Mouse (Mus musculus): ENCODE data around the gene Cttnbp2.

The Cttnbp2 gene

GRCm38 (mm10) chr6:18467777-18468176 is 46.9 kb downstream of the Cttnbp2 start:
- in situ Hi-C loops (cut with MboI): no loop called here

DNA sequence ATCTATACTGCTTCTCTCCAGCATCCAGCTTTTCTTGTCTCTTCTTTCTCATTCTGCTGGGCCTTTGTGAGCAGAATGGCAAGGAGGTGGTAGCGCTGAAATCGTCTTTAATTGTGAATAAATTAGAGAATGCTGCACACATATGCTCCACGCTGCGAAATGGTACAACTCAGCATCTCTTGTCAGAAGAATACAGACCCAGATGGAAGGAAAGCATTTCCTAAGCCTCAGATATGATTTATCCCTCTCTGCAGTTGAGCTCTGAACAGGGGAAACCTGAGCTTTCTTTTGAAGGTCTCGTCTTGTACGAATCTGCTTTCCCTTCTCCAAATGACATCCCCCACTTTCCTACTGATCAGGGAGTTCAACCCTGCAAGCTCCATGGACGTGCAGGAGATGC is 48.4 kb downstream of the Cttnbp2 start:
- in situ Hi-C loops (cut with MboI): no loop called here

DNA sequence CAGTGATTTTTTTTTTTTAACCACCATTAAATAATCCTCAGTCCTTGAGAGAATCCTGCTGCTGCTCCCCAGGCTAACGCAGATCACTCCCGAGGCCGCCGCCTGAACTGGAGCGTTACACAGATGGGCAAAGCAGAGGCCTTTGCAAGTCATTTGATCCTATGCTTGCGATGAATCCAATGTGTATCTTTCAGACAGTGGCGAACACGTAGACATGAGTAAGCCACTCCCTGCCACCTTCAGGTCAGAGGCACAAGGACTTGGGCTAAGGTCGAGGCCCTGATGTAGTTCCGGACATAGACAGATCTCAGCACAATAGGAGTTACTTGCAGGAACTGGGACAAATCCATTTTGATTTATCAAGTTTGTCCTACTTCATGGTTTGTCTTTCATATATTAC is 49.0 kb downstream of the Cttnbp2 start:
- in situ Hi-C loops (cut with MboI): no loop called here

- in situ Hi-C loops (cut with MboI): no loop called here
Observed at GRCm38 (mm10) chr6:18459657-18460056, 55.0 kb downstream of the Cttnbp2 start.

DNA sequence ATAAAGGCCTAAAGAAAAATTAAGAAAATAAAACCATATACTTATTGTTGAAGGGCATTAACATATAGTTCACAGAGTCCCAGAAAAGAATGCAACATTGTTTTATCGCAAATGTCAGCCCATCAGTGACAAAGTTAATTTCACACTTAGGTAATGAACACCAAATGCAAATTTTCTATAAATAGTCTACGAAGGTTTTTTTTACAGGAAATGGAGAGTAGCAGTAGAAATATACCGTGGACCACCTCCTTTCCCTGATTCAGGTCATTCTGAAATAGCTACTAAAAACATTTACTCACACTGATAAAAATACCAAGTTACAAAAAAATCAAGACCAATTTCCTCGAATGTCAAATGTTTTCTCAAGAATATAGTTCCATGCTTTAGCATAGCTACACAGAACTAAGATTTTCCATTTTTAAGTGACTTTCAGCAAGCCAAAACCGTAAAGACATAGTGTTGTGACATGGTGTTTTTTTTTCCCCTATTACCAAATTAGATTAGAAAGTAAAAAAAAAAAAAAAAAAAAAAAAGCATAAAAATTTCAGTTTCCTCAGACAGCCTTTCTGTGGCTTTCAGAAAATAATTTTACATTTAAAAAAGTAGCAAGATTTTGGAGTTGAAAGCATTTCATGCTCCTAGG is 64.0 kb downstream of the Cttnbp2 start:
- in situ Hi-C loops (cut with MboI): no loop called here

GRCm38 (mm10) chr6:18448078-18448477 is 66.6 kb downstream of the Cttnbp2 start:
- in situ Hi-C loops (cut with MboI): no loop called here

DNA sequence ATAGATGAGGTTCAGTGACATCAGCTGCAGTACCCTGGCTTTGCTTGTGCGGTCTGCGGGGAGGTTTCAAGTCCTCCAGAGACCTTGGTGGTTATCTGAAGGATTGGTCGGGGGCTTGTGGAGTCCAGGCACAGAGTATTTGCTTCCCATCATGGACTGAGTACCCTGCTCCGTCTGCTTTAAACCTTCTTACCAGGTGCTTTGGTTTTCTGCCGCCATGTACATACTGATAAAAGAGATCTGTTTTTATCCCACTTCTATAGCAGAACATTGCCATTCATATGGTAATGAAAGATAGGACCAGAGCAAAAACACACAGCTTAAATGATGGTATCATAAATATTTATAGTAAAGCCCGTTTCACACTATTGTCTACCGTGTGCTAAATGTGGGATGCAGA is 67.7 kb downstream of the Cttnbp2 start:
- in situ Hi-C loops (cut with MboI): no loop called here

DNA sequence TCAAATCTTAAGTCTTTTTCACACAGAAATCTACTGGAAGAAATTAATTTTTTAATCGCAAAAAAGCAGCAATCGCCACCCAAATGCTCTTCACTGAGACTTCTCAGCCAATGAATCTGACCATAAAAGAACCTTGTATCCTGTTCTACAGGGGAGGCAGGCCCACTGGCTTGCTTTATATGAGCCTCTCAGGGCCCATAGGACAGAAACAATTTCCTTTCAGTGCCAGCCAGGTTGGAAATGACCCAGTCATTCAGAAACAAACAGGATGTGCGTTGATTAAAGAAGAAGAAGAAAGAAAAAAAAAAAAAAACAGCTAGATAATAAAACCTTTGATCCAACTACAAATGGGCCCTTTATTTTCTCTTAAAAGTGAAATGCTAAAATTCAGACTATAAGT is 68.3 kb downstream of the Cttnbp2 start:
- in situ Hi-C loops (cut with MboI): no loop called here

DNA sequence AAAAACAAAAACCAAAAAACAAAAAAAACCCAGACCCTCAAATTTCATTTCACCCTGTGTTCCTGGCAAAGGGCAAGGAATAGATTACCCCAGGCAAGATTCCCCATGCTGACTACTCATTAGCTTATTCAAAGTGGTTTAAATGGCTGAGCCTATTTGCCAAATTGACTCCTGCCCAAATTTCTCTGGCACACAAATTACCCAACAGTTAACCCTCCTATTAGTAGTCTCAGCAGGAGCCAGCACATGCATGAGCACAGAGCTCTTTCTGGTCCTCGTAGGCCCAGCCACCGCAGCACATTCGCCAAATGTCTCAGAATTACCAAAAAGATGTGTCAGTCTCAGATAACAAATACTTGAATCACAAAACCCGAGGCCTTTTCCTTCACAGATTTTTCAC is 68.9 kb downstream of the Cttnbp2 start:
- in situ Hi-C loops (cut with MboI): no loop called here

DNA sequence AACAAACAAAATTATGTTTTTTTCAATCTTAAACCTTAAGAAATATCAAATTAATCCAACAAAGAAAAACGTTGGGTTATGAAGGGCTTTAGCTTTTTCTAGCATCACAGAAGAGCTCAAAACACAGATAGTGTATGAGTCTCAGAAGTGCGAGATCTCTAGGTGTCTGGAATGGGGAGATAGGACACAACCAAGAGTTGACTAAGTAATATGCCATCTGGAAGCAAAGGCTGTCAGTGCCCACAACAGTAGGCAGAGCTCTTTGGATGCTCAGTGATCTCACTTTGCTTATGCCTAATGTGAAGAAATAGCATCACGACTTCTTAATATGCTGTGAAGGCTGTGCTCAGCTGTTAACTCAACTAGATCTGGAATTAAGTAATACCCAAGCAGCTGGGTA is 72.3 kb downstream of the Cttnbp2 start:
- in situ Hi-C loops (cut with MboI): no loop called here

GRCm38 (mm10) chr6:18440918-18441532 is 73.6 kb downstream of the Cttnbp2 start:
- in situ Hi-C loops (cut with MboI): no loop called here

GRCm38 (mm10) chr6:18436127-18436812 is 78.4 kb downstream of the Cttnbp2 start:
- in situ Hi-C loops (cut with MboI): no loop called here

- in situ Hi-C loops (cut with MboI): no loop called here
Observed at GRCm38 (mm10) chr6:18434828-18435531, 79.7 kb downstream of the Cttnbp2 start.

DNA sequence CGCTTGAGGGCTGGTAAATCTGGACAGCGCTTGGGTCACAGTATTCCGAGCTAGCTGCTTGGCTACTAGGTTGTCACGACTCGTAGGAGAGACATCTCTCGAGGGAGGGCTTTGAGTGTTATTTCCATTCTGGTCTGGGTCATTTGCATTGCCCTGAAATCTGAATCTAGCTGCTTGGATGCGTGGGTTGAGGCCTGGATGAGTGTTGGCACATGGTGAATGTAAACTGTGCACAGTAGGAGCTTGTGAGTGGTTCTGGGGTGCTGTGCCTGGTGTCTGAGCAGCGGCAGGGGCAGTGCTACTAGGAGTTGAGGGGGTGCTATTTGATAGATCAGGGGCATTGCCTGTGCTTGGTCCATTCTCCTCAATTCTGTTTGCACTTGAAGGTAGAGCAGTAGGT is 80.3 kb downstream of the Cttnbp2 start:
- in situ Hi-C loops (cut with MboI): no loop called here

DNA sequence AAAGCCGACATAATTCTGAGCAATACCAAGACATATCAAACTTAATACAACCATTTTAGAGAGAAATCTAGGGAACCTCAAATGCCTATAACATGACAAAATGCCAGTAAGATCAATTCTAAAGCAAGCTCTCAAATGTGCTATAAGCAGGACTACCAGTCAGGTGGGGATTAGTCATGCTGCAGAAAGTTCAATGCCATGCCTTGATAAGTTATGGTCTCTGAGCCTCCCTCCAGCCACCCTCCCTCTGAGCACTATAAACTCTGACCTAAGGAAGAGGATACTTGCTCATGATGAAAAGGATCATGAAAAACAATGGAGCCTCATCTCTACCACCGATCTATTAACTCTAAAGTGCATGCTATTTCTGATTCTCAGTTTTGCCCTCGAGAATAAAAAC is 82.3 kb downstream of the Cttnbp2 start:
- in situ Hi-C loops (cut with MboI): no loop called here

GRCm38 (mm10) chr6:18431891-18432290 is 82.8 kb downstream of the Cttnbp2 start:
- in situ Hi-C loops (cut with MboI): no loop called here

GRCm38 (mm10) chr6:18430062-18430461 is 84.6 kb downstream of the Cttnbp2 start:
- in situ Hi-C loops (cut with MboI): no loop called here

DNA sequence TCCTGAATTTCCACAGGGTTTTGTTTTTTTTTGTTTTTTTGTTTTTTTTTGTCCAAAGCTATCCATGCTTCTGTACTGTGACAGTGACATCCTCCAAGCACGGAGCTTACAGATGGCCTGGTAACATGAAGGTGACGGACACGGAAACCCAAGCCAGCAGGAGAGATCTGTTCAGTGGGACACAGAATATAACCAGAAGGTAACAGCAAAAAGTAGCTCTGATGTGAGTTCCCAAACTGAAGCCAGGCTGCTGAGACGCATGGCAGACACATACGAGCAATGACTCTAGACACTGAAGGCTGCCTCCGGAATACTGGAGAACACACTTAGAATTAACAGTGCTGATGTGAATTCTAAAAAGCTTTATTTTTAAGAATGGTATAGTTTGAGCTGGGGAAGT is 89.8 kb downstream of the Cttnbp2 start:
- in situ Hi-C loops (cut with MboI): no loop called here

GRCm38 (mm10) chr6:18424367-18424766 is 90.3 kb downstream of the Cttnbp2 start:
- in situ Hi-C loops (cut with MboI): no loop called here

DNA sequence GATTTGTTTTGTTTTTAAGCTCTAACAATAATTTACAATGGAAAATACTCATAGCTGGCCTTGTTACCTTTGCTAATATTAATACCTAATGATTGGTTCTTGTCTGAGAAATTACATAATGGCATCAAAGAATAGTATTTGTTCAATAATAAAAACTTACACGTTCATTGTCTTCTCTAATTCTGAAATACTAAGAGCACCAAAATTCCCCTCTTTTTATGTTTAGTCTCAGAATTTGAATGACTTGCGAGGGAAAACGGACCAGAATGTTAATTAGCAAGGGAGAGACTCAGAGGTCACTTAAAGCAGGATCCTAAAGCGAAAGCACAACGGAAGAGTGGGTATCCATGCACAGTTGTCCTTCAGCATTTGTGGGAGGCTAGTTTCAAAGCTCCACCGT is 91.5 kb downstream of the Cttnbp2 start:
- in situ Hi-C loops (cut with MboI): no loop called here

DNA sequence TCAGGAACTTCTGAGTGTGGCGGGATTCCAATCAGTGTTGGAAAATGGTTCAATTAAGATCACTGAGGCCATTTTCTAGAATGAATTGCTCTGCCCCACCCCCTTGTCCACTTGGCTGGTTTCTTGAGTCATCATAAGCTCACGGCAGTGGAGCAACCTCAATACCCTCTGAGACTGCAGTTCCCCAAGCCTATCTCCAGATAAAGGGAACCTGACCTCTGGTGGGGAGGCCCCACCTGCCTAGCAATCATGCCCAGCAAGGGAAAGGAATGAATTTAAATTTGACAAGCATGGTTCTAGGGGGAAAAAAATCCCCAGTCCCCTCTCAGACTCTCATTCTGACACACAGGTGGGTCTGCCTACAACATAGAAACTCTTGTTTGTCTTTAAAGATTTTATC is 93.1 kb downstream of the Cttnbp2 start:
- in situ Hi-C loops (cut with MboI): no loop called here

DNA sequence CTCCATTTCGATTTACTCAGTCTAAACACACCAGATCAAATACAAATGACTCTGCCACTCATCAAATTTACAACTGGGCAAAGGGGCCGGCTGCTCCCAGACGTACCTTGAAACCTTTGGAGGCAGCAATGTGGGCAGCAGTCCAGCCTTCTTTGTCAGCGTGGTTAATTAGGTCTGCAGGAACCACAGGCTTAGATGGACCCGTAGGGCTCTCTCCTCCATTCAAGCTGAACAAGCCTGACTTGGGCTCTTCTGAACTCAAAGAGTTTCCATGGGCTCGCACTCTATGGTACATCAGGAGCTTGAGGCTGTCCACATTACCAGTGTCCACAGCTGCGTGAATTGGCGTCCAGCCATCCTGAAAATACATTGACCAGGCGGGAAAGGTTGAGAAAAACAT is 94.0 kb downstream of the Cttnbp2 start:
- in situ Hi-C loops (cut with MboI): no loop called here

Measured in mature B cell (primary cell).